Mouse (Mus musculus): ENCODE data around the gene Gm26920.
A peak's percentile ranks its signal among the peaks of the same experiment; 100 is the strongest.
"Not testable (repeated sequence)": the region's sequence is repeated elsewhere in the genome, so short reads cannot be mapped to it uniquely, and the experiment has no call there.

The Gm26920 gene

GRCm38 (mm10) chr7:30090092-30090969 is at the start of gene Gm26920, which contains the start of gene Zfp566:
Gene Gm26920, minus strand, starts transcription at chr7:30090410.
Gene Zfp566, minus strand, starts transcription at chr7:30090527.
- peak; percentile 96 for DNase-seq (ENCODE audit: low spot score in 2 of 2)

- DNase-seq (ENCODE audit: low spot score in 2 of 2) = no peak
Measured at GRCm38 (mm10) chr7:30136826-30137225, 46.6 kb upstream of the Gm26920 start.

GRCm38 (mm10) chr7:30132396-30132795 is 42.2 kb upstream of the Gm26920 start:
- DNase-seq (ENCODE audit: low spot score in 2 of 2) = no peak

- no peak for DNase-seq (ENCODE audit: low spot score in 2 of 2)
Measured at GRCm38 (mm10) chr7:30129900-30130299, 39.7 kb upstream of the Gm26920 start.

GRCm38 (mm10) chr7:30122188-30122530 is 31.9 kb upstream of the Gm26920 start:
- peak in 1 of 2 experiments; percentile 15 for DNase-seq (ENCODE audit: low spot score in 2 of 2)

GRCm38 (mm10) chr7:30121308-30122187 is 31.3 kb upstream of the Gm26920 start, which contains the start of gene Zfp382:
Gene Zfp382, plus strand, starts transcription at chr7:30121942.
- peak; percentile 90 to 91 for DNase-seq (ENCODE audit: low spot score in 2 of 2)

GRCm38 (mm10) chr7:30117935-30118334 is 27.7 kb upstream of the Gm26920 start:
- not testable (repeated sequence) for DNase-seq (ENCODE audit: low spot score in 2 of 2)

- no peak for DNase-seq (ENCODE audit: low spot score in 2 of 2)
Measured at GRCm38 (mm10) chr7:30116076-30116475, 25.9 kb upstream of the Gm26920 start.

GRCm38 (mm10) chr7:30099297-30099696 is 9.1 kb upstream of the Gm26920 start:
- DNase-seq (ENCODE audit: low spot score in 2 of 2) = peak; percentile 79 to 86

- DNase-seq (ENCODE audit: low spot score in 2 of 2) = no peak
Measured at GRCm38 (mm10) chr7:30095551-30096125, 5.4 kb upstream of the Gm26920 start.

- peak; percentile 92 to 94 for DNase-seq (ENCODE audit: low spot score in 2 of 2)
Measured at GRCm38 (mm10) chr7:30094646-30095429, 4.6 kb upstream of the Gm26920 start, which contains the start of gene Zfp260. Gene Zfp260, plus strand, starts transcription at chr7:30094777.

- DNase-seq (ENCODE audit: low spot score in 2 of 2) = no peak
Measured at GRCm38 (mm10) chr7:30093918-30094415, 3.8 kb upstream of the Gm26920 start.

GRCm38 (mm10) chr7:30092666-30093065 is 2.5 kb upstream of the Gm26920 start:
- DNase-seq (ENCODE audit: low spot score in 2 of 2) = no peak

- DNase-seq (ENCODE audit: low spot score in 2 of 2) = peak in 1 of 2 experiments; percentile 13
Measured at GRCm38 (mm10) chr7:30090970-30091585, 868 bp upstream of the Gm26920 start.

GRCm38 (mm10) chr7:30089405-30089804 is 805 bp downstream of the Gm26920 start:
- DNase-seq (ENCODE audit: low spot score in 2 of 2) = no peak

GRCm38 (mm10) chr7:30086524-30086923 is 3.7 kb downstream of the Gm26920 start:
- peak; percentile 39 to 47 for DNase-seq (ENCODE audit: low spot score in 2 of 2)

GRCm38 (mm10) chr7:30072146-30073028 is 17.8 kb downstream of the Gm26920 start, which contains the start of gene Zfp82:
Gene Zfp82, minus strand, starts transcription at chr7:30072900.
- peak; percentile 84 to 85 for DNase-seq (ENCODE audit: low spot score in 2 of 2)

GRCm38 (mm10) chr7:30064622-30065021 is 25.6 kb downstream of the Gm26920 start:
- no peak for DNase-seq (ENCODE audit: low spot score in 2 of 2)

- no peak for DNase-seq (ENCODE audit: low spot score in 2 of 2)
Measured at GRCm38 (mm10) chr7:30062478-30062877, 27.7 kb downstream of the Gm26920 start.
